Mouse (Mus musculus) forelimb bud, embryonic 11.5 days (tissue): ENCODE measurements at regions not wholly inside any gene's neighbourhood (a gene's known extent, or its start where the extent isn't known, plus 50 kb on each side); places are given as distances from the start of the nearest gene placed in this dataset.

Experiments used
- DNase-seq: peaks from one replicate; pipeline ENCODE4 v3.0.0-alpha.2; 2012; ENCODE audit warnings: low read depth, low spot score

GRCm38 (mm10) chr14:89988983-89989382 lies 1517.8 kb upstream of the Pcdh20 start:
- DNase-seq, result no peak

- no peak for DNase-seq
Observed at GRCm38 (mm10) chr14:89986072-89986471, 1514.9 kb upstream of the Pcdh20 start.

- DNase-seq, result peak; percentile 42
Observed at GRCm38 (mm10) chr14:89985630-89986029, 1514.4 kb upstream of the Pcdh20 start.
